Mouse (Mus musculus) lung, adult 2 months (tissue): Measurements from ENCODE around the gene Plce1. TPM values are rescaled to one million over a fixed set of nuclear protein-coding genes. Genes with fewer than 3 reads are reported as not detected.
A peak's percentile ranks its signal among the peaks of the same experiment; 100 is the strongest.

Experiments
- DNase-seq: peaks from one replicate; pipeline ENCODE4 v3.0.0; 2022
- H3K4me1 ChIP-seq: fragments of 200-500 bp; 2 replicates; pipeline ENCODE4 v1.6.1; 2011; ENCODE audit warnings: low read length; ENCODE audit not compliant: control insufficient read depth, insufficient read depth
- H3K4me3 ChIP-seq: fragments of 200-500 bp; replicated peaks from 2 replicates; pipeline ENCODE3; 2011; ENCODE audit warnings: low read depth, mild to moderate bottlenecking, control low read depth, low read length; ENCODE audit errors: extremely low read depth
- CTCF ChIP-seq: fragments of 200-500 bp; IDR thresholded peaks from 2 replicates; pipeline ENCODE4 v1.5.1; 2011; ENCODE audit warnings: mild to moderate bottlenecking, low read length, control low read depth; ENCODE audit not compliant: insufficient read depth
- POLR2A ChIP-seq: fragments of 200-500 bp; IDR thresholded peaks from 2 replicates; pipeline ENCODE4 v1.6.1; 2011; ENCODE audit warnings: low read depth, mild to moderate bottlenecking, control low read depth, low read length, borderline replicate concordance; ENCODE audit errors: extremely low read depth
- WGBS: fragments of 180-500 bp; shearing (Covaris S2); methylation state at CpG from one replicate; pipeline ENCODE4 v1.1.7; 2018; 5-methylcytosine and 5-hydroxymethylcytosine counted together
- polyA plus RNA-seq: library from polyadenylated mRNA; depleted of rRNA; stranded (reverse); fragments of >200 nt; gene quantifications from 2 replicates; pipeline ENCODE4 v1.2.3, GENCODE M21; 2012

The Plce1 gene
- polyA plus RNA-seq, 1 experiment: 9.0 TPM

DNA sequence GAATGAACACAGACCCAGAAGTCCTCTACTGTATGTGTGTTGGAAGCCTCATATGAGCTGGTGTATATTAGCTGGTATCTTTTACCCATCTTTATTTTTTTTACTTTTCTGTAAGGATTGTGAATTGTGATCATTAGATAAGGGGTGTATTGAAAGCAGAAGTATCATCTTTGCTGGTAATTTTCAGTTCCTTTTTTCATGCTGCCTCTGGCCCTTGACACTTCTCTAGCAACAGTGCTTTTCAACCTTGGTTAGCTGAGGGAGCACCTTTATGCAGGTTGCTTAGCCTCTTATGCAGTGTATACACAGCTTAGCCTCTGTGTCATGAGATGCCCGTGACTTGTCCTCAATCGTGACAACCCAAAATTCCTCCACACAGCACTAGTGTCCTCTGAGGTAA, 116.5 kb downstream of the Plce1 start:
- TF ChIP-seq POLR2A (no peak), CTCF (no peak)
- no peak for DNase-seq
- Histone ChIP-seq H3K4me3 (no peak overlapping the region), H3K4me1 (peaks cover 2% of the 10 kb centered on the region; the same call in 1 of the 2 replicates)
- 72% methylated on average over 2 of the region's 2 CpGs for WGBS

DNA sequence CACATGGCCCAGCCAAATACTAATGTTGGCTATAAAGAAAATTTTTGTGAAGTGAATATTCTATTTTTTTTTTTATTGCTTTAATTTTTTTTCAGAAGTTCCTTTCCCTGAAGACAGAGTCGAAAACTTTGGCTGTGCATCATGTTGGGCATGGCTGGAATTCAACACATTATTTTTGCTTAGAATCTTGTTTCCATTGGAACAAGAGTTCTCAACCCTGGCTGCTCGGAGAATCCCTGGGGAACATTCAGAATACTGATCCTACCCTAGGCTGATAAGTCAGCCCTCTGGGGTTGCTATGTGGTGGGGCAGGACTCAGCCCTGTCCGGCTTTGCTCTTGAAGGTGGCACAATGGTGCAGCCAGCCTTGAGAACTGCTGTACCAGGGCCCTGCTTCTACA, 118.1 kb downstream of the Plce1 start:
- WGBS: 78% methylated on average over 3 of the region's 3 CpGs
- no peak for TF ChIP-seq POLR2A
- TF ChIP-seq CTCF: no peak
- Histone ChIP-seq H3K4me3 (no peak overlapping the region), H3K4me1 (peaks cover 5% of the 10 kb centered on the region; the same call in 1 of the 2 replicates)
- no peak for DNase-seq

DNA sequence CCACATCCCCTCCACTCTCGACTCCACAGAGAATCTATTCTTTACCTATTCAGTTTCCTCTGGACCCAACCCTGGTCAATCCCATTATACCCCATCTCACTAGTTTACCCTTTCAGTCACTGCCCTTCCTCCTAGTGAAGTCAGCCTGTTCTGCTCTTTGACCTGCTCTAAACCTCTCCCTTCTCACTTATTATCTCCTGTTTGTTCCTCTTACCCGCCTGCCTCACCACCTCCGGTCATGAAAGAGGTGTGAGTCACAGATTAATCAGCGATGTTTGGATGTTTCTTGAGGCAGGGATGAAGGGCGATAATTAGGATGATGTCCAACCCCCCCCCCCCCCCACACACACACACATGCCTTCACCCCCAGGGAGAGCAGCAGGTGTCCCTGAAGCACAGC, 120.2 kb downstream of the Plce1 start:
- TF ChIP-seq CTCF: no peak
- TF ChIP-seq POLR2A: no peak
- WGBS: 54% methylated on average over 5 of the region's 5 CpGs
- Histone ChIP-seq H3K4me3 (no peak overlapping the region), H3K4me1 (peaks cover 5% of the 10 kb centered on the region; the same call in 1 of the 2 replicates)
- DNase-seq: no peak

DNA sequence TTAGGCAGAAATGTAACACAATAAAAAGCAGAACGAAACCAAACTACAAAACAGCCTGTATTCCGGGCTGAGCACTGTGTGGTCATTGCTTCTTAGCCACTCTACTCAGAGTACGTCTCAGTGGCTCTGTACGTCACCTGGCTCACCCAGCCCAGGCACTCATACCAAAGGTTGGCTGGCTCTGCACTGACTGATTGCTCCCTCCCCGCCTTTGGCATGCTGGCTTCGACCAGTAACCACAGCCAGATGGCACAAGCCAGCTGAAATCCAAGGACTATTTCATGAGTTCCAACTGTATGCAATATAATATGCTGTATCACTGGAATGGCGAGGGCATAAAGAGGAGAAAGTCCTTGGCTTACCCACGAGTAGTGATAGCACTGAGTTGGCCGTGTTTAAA, 121.9 kb downstream of the Plce1 start:
- 70% methylated on average over 9 of the region's 9 CpGs for WGBS
- H3K4me3 ChIP-seq: no peak overlapping the region
- H3K4me1 ChIP-seq: peaks cover 3% of the 10 kb centered on the region; the same call in 1 of the 2 replicates
- TF ChIP-seq CTCF: 0 out of 2 replicates have a peak, but pooled peaks have one; percentile 2
- no peak for TF ChIP-seq POLR2A
- DNase-seq: peak; percentile 31

- Histone ChIP-seq H3K4me1 (0 out of 2 replicates have a peak, but pooled peaks cover 3% of the 10 kb centered on the region), H3K4me3 (no peak overlapping the region)
- DNase-seq: no peak
- no peak for TF ChIP-seq POLR2A
- TF ChIP-seq CTCF: no peak
- WGBS: 79% methylated on average over 5 of the region's 5 CpGs
Measured at GRCm38 (mm10) chr19:38607236-38607635, 126.3 kb downstream of the Plce1 start.

DNA sequence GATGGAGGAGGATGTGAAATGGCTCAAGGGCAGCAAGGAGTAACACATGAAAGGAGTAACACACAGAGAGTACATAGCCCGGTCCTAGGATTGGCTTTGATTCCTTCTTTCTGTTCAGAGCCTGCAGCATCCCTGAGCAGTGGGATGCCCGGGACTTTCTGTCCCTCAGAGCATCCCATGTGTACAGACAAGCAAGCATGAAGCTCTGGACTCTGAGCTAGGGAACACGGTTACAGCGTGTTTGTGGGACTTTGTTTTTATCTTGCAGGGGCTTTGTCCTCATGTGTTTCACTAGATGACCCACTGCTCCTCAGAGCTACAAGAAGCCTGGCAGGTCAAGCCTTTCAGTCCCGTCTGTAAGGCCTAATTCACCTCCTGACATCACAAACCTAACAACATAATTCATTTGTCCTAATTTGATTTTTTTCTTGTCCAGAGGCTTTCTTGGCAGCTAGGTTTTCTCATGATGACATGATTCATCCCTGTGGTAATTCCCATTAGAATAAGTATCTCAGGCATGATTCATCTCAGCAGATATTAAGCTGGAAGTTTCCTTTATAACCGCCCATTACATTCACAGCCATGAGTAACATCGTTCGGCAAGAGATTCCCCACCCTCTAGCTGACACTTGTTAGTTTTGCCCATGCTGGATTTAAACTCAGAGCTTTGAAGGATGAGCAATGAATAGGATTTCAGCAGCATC, 128.2 kb downstream of the Plce1 start:
- Histone ChIP-seq H3K4me1 (no peaks in the 10 kb centered on the region; the same call in 1 of the 2 replicates), H3K4me3 (no peak overlapping the region)
- no peak for DNase-seq
- TF ChIP-seq CTCF (no peak), POLR2A (no peak)
- 81% methylated on average over 8 of the region's 8 CpGs for WGBS

DNA sequence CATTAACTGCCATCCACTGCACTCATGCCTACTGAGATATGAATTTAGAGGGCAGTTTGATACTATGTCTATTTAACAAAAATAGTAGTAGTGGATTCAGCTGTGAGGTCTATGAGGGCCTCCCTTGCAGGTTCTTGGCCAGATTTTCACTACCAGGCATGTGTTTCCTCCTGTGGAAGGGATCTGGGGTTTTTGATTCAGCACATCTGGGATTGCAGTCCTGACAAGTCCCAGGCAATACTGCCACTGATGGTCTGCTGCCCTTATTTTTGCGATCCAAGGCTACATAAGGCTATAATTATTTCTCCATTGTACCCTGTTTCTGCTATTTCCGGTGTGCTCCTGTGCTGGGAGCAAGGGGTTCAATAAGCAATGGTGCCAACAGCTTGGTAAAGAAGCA, 129.4 kb downstream of the Plce1 start:
- DNase-seq: no peak
- Histone ChIP-seq H3K4me1 (no peaks in the 10 kb centered on the region; the same call in 1 of the 2 replicates), H3K4me3 (no peak overlapping the region)
- WGBS: 79% methylated on average over 2 of the region's 2 CpGs
- no peak for TF ChIP-seq POLR2A
- no peak for TF ChIP-seq CTCF

DNA sequence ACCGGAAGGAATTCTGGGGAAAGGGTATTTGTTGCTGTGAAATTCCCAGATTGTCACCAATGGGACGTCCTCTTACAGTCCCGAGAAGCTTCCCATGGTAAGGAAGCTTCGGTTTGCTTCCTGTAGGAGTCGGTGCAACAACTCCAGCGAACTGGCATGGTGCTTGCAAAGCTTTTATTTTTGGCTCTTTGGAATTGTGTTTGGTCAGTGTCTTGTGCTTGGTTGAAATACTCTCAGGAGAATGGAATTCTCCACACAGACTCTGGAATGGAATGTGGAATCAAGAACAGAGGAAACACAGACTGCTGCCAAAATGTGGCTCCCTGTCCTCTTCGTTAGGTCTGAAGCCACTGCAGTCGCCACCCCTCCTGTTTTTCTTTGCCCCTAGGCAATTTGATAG, 129.9 kb downstream of the Plce1 start:
- Histone ChIP-seq H3K4me1 (no peaks in the 10 kb centered on the region; the same call in 1 of the 2 replicates), H3K4me3 (no peak overlapping the region)
- 61% methylated on average over 8 of the region's 8 CpGs for WGBS
- no peak for DNase-seq
- TF ChIP-seq CTCF: no peak
- no peak for TF ChIP-seq POLR2A

- WGBS: 42% methylated on average over 11 of the region's 11 CpGs
- TF ChIP-seq CTCF (no peak), POLR2A (no peak)
Measured at GRCm38 (mm10) chr19:38614067-38614675, 133.3 kb downstream of the Plce1 start.

GRCm38 (mm10) chr19:38615356-38615755, 134.4 kb downstream of the Plce1 start:
- TF ChIP-seq CTCF (no peak), POLR2A (no peak)
- 63% methylated on average over 6 of the region's 6 CpGs for WGBS
- no peak overlapping the region for H3K4me3 ChIP-seq

More at GRCm38 (mm10) chr19:38614067-38614675, 133.3 kb downstream of the Plce1 start:
- Histone ChIP-seq H3K4me1 (no peaks in the 10 kb centered on the region; the same call in 1 of the 2 replicates), H3K4me3 (no peak overlapping the region)
- DNase-seq: no peak

More at GRCm38 (mm10) chr19:38615356-38615755, 134.4 kb downstream of the Plce1 start:
- no peaks in the 10 kb centered on the region; the same call in 1 of the 2 replicates for H3K4me1 ChIP-seq
- no peak for DNase-seq
